Mouse (Mus musculus) liver, embryonic 14.5 days (tissue): ENCODE measurements around the gene Kcnma1. TPM values are rescaled to one million over a fixed set of nuclear protein-coding genes. Genes with fewer than 3 reads are reported as not detected.

Source experiments
- ATAC-seq: fragments of 200-750 bp; cut with Nextera tagmentation; 2 replicates; pipeline ENCODE4 v1.8.0; 2017; ENCODE audit warnings: moderate number of reproducible peaks, mild to moderate bottlenecking, moderate library complexity; ENCODE audit not compliant: insufficient read depth
- DNase-seq, 3 experiments: peaks; one replicate each; pipeline ENCODE4 v3.0.0-alpha.2; 2012 to 2013; ENCODE audit warnings: low read depth in 3 of 3, low spot score in 3 of 3
- H3K27ac ChIP-seq: fragments of 300-500 bp; sonication (generic); 2 replicates; pipeline ENCODE4 v1.5.1; 2014; ENCODE audit warnings: moderate library complexity, mild to moderate bottlenecking, control low read depth, inconsistent platforms
- H3K27me3 ChIP-seq: fragments of 300-500 bp; sonication (generic); 2 replicates; pipeline ENCODE4 v1.6.1; 2014; ENCODE audit warnings: mild to moderate bottlenecking, low read length, moderate library complexity; ENCODE audit not compliant: control insufficient read depth, insufficient read depth
- H3K36me3 ChIP-seq: fragments of 300-500 bp; sonication (generic); replicated peaks from 2 replicates; pipeline ENCODE4 v1.6.1; 2014; ENCODE audit warnings: low read depth; ENCODE audit not compliant: control insufficient read depth, insufficient read depth
- H3K4me1 ChIP-seq, 2 experiments: fragments of 200-500 bp in 1 of 2; fragments of 300-500 bp in 1 of 2; sonication (generic) in 1 of 2; replicated peaks; 2 replicates each; pipeline ENCODE4 v1.6.1; 2012 to 2014; ENCODE audit warnings: antibody characterized with exemption in 1 of 2, inconsistent platforms in 1 of 2, low read length in 1 of 2; ENCODE audit not compliant: control insufficient read depth in 2 of 2, insufficient read depth in 2 of 2
- H3K4me2 ChIP-seq: fragments of 300-500 bp; sonication (generic); 2 replicates; pipeline ENCODE4 v1.6.1; 2014; ENCODE audit warnings: low read depth, mild to moderate bottlenecking, control low read depth, moderate library complexity
- H3K4me3 ChIP-seq, 2 experiments: fragments of 200-500 bp in 1 of 2; fragments of 300-500 bp in 1 of 2; sonication (generic) in 1 of 2; 2 replicates each; pipeline ENCODE4 v1.5.1; 2012 to 2014; ENCODE audit warnings: low read depth in 2 of 2, low read length in 2 of 2, mild to moderate bottlenecking in 2 of 2, control low read depth in 1 of 2, inconsistent platforms in 1 of 2, moderate library complexity in 1 of 2; ENCODE audit not compliant: insufficient read depth in 1 of 2
- H3K9ac ChIP-seq: fragments of 300-500 bp; sonication (generic); replicated peaks from 2 replicates; pipeline ENCODE4 v1.6.1; 2014; ENCODE audit warnings: mild to moderate bottlenecking, control low read depth, moderate library complexity
- H3K9me3 ChIP-seq: fragments of 300-500 bp; sonication (generic); 2 replicates; pipeline ENCODE4 v1.6.1; 2016; ENCODE audit warnings: low read length, mixed read lengths; ENCODE audit not compliant: control insufficient read depth
- CTCF ChIP-seq: IDR thresholded peaks from 2 replicates; pipeline ENCODE4 v1.5.1; 2016; ENCODE audit warnings: antibody characterized with exemption, low read depth, control low read depth
- EP300 ChIP-seq: IDR thresholded peaks from 2 replicates; pipeline ENCODE4 v1.6.1; 2016; ENCODE audit warnings: antibody characterized with exemption, low read depth
- WGBS: fragments of 180-500 bp; shearing (Covaris S2); extraction: QIAGEN DNeasy Blood & Tissue Kit; methylation state at CpG from one replicate; pipeline ENCODE4 v1.1.7; 2014; ENCODE audit not compliant: insufficient replicate concordance; 5-methylcytosine and 5-hydroxymethylcytosine counted together
- polyA plus RNA-seq, 2 experiments: library from polyadenylated mRNA; depleted of rRNA in 1 of 2; stranded (reverse) in 1 of 2; unstranded in 1 of 2; fragments of >200 nt; fragmentation: Nextera tagmentation in 1 of 2; extraction: Ambion mirVana in 1 of 2; gene quantifications; 2 replicates each; pipeline versions ENCODE4 v1.2.1 to v1.2.3; 2012 to 2014

Gene Kcnma1
- polyA plus RNA-seq, 2 experiments: 0.03 TPM; not detected in 1

DNA sequence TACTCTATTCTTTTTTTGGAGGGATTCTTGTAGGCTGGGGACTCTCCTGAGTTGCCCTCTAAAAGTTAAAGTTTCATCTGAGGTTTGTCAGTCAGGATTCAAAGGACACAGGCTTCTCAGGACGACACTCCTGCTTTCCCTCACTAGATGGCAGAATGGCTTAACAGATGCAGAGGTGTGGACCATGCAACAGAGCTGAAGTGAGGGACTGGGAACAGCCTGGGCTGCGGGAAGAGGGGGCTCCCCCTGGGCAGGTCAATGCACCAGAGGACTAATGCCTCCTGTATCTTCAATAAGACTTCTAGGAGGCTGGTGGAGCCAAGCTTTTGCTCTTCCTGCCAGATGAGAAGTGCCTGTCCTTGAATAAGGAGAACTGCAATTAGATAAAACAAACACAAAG lies 438.3 kb downstream of the Kcnma1 start:
- H3K36me3 ChIP-seq: no peaks in the 10 kb centered on the region
- H3K4me1 ChIP-seq: no peaks in the 10 kb centered on the region
- H3K4me2 ChIP-seq: no peak overlapping the region
- H3K27me3 ChIP-seq: no peaks in the 10 kb centered on the region
- WGBS: 3% methylated on average over 2 of the region's 2 CpGs
- H3K27ac ChIP-seq: no peak overlapping the region
- H3K9me3 ChIP-seq: no peaks in the 10 kb centered on the region
- no peak overlapping the region for H3K4me3 ChIP-seq
- ATAC-seq (no peak), DNase-seq (no peak)
- no peak overlapping the region for H3K9ac ChIP-seq
- TF ChIP-seq CTCF (peak; percentile 35), EP300 (no peak)

DNA sequence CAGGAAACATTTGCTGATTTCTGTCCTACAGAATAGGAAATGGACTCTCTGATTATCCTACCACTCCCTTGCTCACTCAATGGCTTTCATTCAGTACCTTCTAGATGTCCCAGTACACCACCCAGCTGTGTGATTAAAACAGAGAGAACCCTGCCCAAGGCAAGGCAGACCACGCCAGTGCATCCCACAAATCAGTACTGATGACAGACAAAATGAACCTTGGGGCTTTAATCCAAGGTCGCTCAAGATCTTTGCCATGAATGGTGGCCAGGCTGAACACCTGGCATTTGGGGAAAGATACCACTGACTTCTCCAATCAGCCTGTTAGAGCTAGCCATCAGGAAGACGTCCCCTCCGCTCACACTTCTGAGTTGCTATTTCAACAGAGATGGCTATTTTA lies 440.2 kb downstream of the Kcnma1 start:
- Histone ChIP-seq H3K4me1 (no peaks in the 10 kb centered on the region), H3K27me3 (no peaks in the 10 kb centered on the region), H3K4me2 (no peak overlapping the region), H3K9me3 (no peaks in the 10 kb centered on the region), H3K36me3 (no peaks in the 10 kb centered on the region), H3K9ac (no peak overlapping the region), H3K4me3 (no peak overlapping the region), H3K27ac (no peak overlapping the region)
- no peak for TF ChIP-seq CTCF
- TF ChIP-seq EP300: no peak
- ATAC-seq: no peak
- 50% methylated on average over 4 of the region's 4 CpGs for WGBS
- no peak for DNase-seq

DNA sequence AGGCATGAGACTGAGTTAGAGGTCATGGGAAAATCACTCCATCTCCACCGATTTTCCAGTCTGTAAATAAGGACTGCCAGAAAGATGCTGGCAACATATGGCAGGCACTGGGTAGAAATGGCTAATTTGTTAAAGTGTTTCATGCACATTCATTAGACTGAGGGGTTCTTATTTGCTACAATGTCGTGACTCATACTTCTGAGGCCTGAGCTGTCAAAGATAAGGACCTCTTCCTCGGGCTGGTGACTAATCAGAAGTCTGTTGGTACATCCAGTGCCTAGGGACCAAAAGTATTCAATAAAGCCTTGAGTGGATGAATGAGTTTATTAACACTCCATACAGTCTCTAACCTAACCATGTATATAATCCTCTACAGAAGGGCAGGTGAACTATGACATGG lies 440.9 kb downstream of the Kcnma1 start:
- Histone ChIP-seq H3K27ac (no peak overlapping the region), H3K9me3 (no peaks in the 10 kb centered on the region), H3K9ac (no peak overlapping the region), H3K4me1 (no peaks in the 10 kb centered on the region), H3K36me3 (no peaks in the 10 kb centered on the region), H3K4me3 (no peak overlapping the region), H3K4me2 (no peak overlapping the region), H3K27me3 (no peaks in the 10 kb centered on the region)
- TF ChIP-seq CTCF: no peak
- no peak for TF ChIP-seq EP300
- DNase-seq: no peak
- WGBS: 19% methylated on average over 3 of the region's 3 CpGs
- ATAC-seq: no peak

DNA sequence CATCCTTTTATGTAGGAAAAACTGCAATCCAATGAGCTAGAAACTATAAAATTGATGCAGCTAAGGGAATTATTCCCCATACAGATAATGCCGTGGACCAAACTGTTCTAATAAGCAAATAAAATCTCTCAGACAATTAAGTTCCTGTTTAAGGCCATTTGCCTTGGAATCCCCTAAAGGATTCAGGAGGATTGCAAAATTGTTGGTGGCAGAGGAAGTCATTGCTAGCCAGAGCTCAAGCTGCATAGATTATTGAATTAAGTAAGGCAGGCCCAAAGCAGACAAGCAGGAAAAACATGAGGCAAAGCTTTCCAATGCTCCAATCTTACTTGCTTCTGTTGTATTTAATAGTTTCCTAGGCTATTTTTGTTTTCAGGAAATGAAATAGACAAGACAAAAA lies 441.5 kb downstream of the Kcnma1 start:
- DNase-seq: no peak
- no peaks in the 10 kb centered on the region for H3K27me3 ChIP-seq
- no peak overlapping the region for H3K4me2 ChIP-seq
- WGBS: 55% methylated on average over 1 of the region's 1 CpGs
- H3K9me3 ChIP-seq: no peaks in the 10 kb centered on the region
- no peak overlapping the region for H3K4me3 ChIP-seq
- no peak for ATAC-seq
- TF ChIP-seq CTCF: no peak
- no peak for TF ChIP-seq EP300
- H3K27ac ChIP-seq: no peak overlapping the region
- H3K36me3 ChIP-seq: no peaks in the 10 kb centered on the region
- no peaks in the 10 kb centered on the region for H3K4me1 ChIP-seq
- H3K9ac ChIP-seq: no peak overlapping the region

DNA sequence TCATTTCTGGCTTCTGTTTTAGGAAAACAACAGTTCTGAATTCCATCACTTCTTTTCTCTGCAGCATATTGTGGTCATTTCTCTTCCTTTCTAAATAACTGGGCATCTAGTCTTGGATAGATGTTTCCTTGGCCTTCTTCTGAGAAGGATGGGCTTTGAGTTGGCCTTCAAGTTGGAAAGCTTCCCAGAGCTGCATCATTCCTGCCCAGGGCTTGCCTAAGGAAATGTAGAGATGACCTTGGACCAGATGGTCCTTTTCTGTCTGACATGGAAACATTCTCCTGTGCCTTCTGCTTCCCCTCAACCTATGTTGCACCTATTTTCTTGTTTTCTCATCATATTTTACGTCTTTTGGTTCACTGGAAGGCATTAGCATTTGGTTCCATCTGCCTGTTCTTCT lies 444.0 kb downstream of the Kcnma1 start:
- no peak overlapping the region for H3K27ac ChIP-seq
- 11% methylated on average over 1 of the region's 1 CpGs for WGBS
- H3K9me3 ChIP-seq: no peaks in the 10 kb centered on the region
- H3K4me3 ChIP-seq: no peak overlapping the region
- no peak overlapping the region for H3K9ac ChIP-seq
- no peaks in the 10 kb centered on the region for H3K27me3 ChIP-seq
- ATAC-seq (no peak), DNase-seq (no peak)
- H3K36me3 ChIP-seq: no peaks in the 10 kb centered on the region
- TF ChIP-seq EP300 (no peak), CTCF (no peak)
- no peak overlapping the region for H3K4me2 ChIP-seq
- no peaks in the 10 kb centered on the region for H3K4me1 ChIP-seq
